Mouse (Mus musculus): ENCODE results near the gene Uxs1. TPM values are rescaled to one million over a fixed set of nuclear protein-coding genes. Genes with fewer than 3 reads are reported as not detected.

Gene Uxs1
- polyA plus RNA-seq, 1 experiment, result not detected

DNA sequence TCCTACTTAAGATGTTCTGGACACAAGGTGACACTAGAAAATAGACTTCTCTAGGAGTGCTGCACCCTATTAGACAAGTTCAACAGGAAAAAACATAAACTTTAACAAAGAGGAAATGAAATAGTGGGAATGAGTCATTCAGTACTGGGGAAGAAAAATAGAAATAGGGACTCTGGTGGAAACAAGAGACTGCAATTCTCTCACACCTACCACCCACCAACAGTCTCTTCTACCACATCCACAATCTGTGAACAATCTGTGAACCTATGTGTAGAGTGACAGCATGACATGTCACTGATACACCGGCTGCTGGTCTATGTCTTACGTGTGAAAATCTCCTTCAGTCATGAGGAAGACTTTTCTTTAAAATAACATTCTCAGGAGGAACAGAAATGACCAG, 15.8 kb upstream of the Uxs1 start:
- H3K27ac ChIP-seq (ENCODE audit: insufficient read depth, low read depth, low read length), result 0 out of 2 replicates have a peak overlapping the region, but pooled peaks have one; percentile 21
- H3K4me1 ChIP-seq (ENCODE audit: control insufficient read depth, insufficient read depth, low read length), result no peaks in the 10 kb centered on the region
- TF ChIP-seq POLR2A (IDR thresholded peaks at IDR 0.05; ENCODE audit: insufficient read depth, low read depth, low read length) (no peak), CTCF (IDR thresholded peaks at IDR 0.05; ENCODE audit: insufficient read depth, low read depth, low read length) (no peak)
- 81% methylated on average over 2 of the region's 2 CpGs for WGBS
- H3K4me3 ChIP-seq (ENCODE audit: insufficient read depth, low read depth, low read length), result no peak overlapping the region

DNA sequence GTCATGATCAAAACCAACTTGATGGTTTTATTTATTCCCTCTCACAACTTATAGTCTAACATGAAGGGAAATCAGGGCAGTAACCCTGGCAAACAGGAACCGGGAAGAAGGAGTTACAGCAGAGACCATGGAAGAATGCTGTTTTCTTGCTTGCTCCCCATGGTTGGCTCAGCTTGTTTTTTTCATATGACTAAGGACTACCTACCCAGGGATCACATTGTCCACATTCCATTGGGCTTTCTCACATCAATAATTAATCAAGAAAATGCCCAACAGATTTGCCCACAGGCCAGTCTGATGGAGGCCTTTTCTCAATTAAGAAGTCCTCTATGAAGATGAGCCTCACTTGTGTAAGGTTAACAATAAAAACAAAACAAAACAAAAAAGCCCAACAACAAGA, 9.6 kb upstream of the Uxs1 start:
- TF ChIP-seq POLR2A (IDR thresholded peaks at IDR 0.05; ENCODE audit: insufficient read depth, low read depth, low read length) (no peak), CTCF (IDR thresholded peaks at IDR 0.05; ENCODE audit: insufficient read depth, low read depth, low read length) (no peak)
- no peak overlapping the region for H3K27ac ChIP-seq (ENCODE audit: insufficient read depth, low read depth, low read length)
- WGBS, result 97% methylated on average over 1 of the region's 1 CpGs
- no peak overlapping the region for H3K4me3 ChIP-seq (ENCODE audit: insufficient read depth, low read depth, low read length)
- H3K4me1 ChIP-seq (ENCODE audit: control insufficient read depth, insufficient read depth, low read length), result no peaks in the 10 kb centered on the region

DNA sequence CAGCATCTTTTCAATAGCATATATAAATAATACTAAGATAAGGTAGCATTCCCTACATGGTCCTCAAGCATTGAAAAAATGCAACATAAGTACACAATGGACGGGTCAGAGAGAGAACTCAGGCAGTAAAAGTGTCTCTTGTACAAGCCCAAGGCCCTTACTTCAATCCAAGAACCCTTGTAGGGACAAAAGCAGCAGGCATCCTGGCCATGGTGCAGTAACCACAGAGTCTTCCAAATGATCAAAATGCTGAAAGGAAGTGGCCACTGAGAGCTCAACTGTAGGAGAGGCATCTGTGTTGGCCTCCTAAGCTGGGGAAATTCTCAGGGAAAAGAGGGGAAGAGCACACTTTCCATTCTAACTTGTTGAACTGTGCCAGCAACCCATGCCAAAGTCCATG, 2.5 kb upstream of the Uxs1 start:
- H3K27ac ChIP-seq (ENCODE audit: insufficient read depth, low read depth, low read length), result no peak overlapping the region
- no peaks in the 10 kb centered on the region for H3K4me1 ChIP-seq (ENCODE audit: control insufficient read depth, insufficient read depth, low read length)
- TF ChIP-seq POLR2A (IDR thresholded peaks at IDR 0.05; ENCODE audit: insufficient read depth, low read depth, low read length), result no peak
- H3K4me3 ChIP-seq (ENCODE audit: insufficient read depth, low read depth, low read length), result no peak overlapping the region
- WGBS, result 77% methylated on average over 1 of the region's 1 CpGs

DNA sequence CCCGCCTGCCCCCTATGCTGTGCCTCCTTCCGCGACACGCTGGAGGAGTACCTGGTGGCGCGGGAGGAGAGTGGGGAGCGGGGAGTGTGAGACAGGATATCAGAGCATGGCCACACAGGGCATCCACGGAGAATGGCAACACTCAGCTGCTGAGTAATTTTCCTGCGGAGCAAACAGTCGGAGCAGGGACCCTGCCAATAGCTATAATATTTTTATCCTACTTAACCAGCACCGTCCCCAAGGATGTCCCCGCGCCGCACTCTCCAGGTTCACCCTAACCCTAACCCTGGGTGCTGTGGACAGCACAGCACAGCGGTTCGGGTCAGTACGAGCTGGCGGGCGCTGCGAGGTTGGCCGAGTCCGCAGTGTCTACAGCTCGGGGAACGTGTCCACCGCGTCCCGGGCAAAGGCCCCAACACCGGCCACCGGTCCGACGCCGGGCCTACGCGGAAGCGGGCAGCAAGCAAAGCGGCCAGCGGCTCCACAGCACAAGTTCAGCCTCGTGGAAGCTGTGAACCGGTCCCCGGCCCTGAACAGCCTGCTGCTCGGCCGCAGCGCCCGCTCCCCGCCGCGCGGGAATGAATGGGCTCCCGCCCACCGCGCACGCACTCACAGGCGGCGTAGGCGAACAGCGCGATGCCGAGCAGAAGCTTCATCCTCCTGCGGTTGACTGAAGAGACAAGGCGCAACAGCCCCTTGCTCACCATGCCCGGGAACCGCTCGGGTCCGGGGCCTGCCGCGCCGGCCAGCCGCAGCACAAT, 418 bp downstream of the Uxs1 start:
- 0 out of 2 replicates have a peak, but pooled peaks have one; percentile 65 for TF ChIP-seq POLR2A (IDR thresholded peaks at IDR 0.05; ENCODE audit: insufficient read depth, low read depth, low read length)
- no peak for TF ChIP-seq CTCF (IDR thresholded peaks at IDR 0.05; ENCODE audit: insufficient read depth, low read depth, low read length)
- under 1% methylated on average over 68 of the region's 68 CpGs for WGBS
- H3K4me1 ChIP-seq (ENCODE audit: control insufficient read depth, insufficient read depth, low read length), result peaks cover 3% of the 10 kb centered on the region; the same call in 1 of the 2 replicates
- peak overlapping the region; percentile 80 for H3K4me3 ChIP-seq (ENCODE audit: insufficient read depth, low read depth, low read length)
- peak overlapping the region; percentile 54 for H3K27ac ChIP-seq (ENCODE audit: insufficient read depth, low read depth, low read length)

DNA sequence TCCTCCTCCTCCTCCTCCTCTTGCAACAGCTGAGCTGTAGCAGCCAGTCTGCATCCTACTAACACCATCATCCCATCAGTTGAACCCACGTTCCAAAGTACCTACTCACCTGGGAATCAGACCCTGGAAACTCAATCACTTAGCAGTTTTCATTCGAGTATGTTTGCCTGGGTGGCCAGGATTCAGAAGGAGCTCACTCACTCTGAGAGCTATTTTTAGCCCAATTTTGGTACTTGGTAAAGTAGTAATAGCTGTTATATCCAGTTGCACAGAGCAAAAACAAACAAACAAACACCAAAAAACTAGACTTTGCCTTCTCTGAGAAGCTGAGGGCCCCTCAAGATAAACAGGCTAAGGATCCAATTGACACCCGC, 985 bp downstream of the Uxs1 start:
- TF ChIP-seq CTCF (IDR thresholded peaks at IDR 0.05; ENCODE audit: insufficient read depth, low read depth, low read length), result no peak
- no peak for TF ChIP-seq POLR2A (IDR thresholded peaks at IDR 0.05; ENCODE audit: insufficient read depth, low read depth, low read length)
- 0% methylated on average over 3 of the region's 3 CpGs for WGBS
- H3K27ac ChIP-seq (ENCODE audit: insufficient read depth, low read depth, low read length), result peak overlapping the region; percentile 54

DNA sequence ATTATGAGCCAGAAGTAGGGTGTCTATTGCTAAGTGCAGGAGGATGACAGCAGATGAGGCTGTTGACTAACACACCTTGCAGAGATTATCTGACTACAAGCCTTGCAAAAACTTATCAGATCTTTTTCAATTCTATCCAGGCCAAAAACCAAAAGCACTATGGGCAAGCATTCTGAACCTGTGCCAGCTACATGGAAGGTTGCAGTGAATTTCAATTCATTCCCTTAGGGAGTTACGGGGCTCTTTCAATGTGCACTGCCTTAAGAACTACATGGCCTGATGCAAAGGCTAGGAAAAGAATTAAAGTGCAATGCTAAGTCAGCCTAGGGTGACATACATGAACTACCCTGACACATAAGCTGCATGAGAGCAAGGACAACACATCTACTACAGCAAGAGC, 4.2 kb downstream of the Uxs1 start:
- WGBS, result 73% methylated on average over 1 of the region's 1 CpGs

More for the DNA sequence above, 985 bp downstream of the Uxs1 start:
- Histone ChIP-seq H3K4me1 (ENCODE audit: control insufficient read depth, insufficient read depth, low read length) (peaks cover 3% of the 10 kb centered on the region; the same call in 1 of the 2 replicates), H3K4me3 (ENCODE audit: insufficient read depth, low read depth, low read length) (peak overlapping the region; percentile 80)

DNA sequence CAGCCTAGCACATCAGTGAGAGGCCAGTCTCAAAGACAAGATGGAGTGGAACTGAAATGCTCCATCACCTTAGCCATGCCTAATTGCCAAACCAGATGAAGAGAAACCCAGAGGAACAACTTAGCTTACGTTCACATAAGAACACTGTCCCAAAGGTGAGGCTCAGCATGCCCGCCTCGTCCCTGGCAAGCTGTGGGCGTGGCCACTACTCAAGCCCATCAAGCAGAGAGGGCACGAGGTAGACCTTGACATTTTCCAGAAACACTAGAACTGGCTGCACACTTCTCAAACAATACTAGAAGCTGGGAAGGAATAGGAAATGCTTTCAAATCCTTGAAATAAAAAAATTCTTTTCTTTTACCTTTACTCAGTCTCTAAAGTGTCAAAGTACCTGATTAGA, 5.0 kb downstream of the Uxs1 start:
- 84% methylated on average over 5 of the region's 5 CpGs for WGBS
- Histone ChIP-seq H3K4me1 (ENCODE audit: control insufficient read depth, insufficient read depth, low read length) (peaks cover 3% of the 10 kb centered on the region; the same call in 1 of the 2 replicates), H3K27ac (ENCODE audit: insufficient read depth, low read depth, low read length) (no peak overlapping the region)

More for the DNA sequence above, 4.2 kb downstream of the Uxs1 start:
- Histone ChIP-seq H3K4me3 (ENCODE audit: insufficient read depth, low read depth, low read length) (no peak overlapping the region), H3K27ac (ENCODE audit: insufficient read depth, low read depth, low read length) (no peak overlapping the region), H3K4me1 (ENCODE audit: control insufficient read depth, insufficient read depth, low read length) (peaks cover 3% of the 10 kb centered on the region; the same call in 1 of the 2 replicates)
- no peak for TF ChIP-seq POLR2A (IDR thresholded peaks at IDR 0.05; ENCODE audit: insufficient read depth, low read depth, low read length)
- TF ChIP-seq CTCF (IDR thresholded peaks at IDR 0.05; ENCODE audit: insufficient read depth, low read depth, low read length), result no peak

DNA sequence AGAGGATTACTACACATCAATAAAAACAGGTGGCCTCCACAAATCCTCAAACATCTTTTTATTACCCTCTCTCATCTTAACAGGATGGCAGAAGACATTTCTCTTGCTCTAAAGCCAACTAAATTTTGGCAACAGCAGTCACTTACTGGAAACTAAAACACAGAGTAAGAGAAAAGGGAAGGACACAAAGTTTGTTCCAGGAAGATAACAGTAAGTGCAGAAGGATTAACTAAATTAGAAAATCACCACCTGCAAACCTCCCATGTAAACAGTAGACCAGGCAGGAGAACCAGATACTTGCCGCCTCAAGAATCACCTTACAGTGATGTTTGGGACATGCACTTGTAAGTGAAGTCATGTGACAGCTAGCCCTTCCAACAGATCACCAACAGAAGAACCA, 5.8 kb downstream of the Uxs1 start:
- WGBS, result 92% methylated on average over 1 of the region's 1 CpGs
- Histone ChIP-seq H3K4me1 (ENCODE audit: control insufficient read depth, insufficient read depth, low read length) (peaks cover 3% of the 10 kb centered on the region; the same call in 1 of the 2 replicates), H3K4me3 (ENCODE audit: insufficient read depth, low read depth, low read length) (no peak overlapping the region), H3K27ac (ENCODE audit: insufficient read depth, low read depth, low read length) (no peak overlapping the region)
- TF ChIP-seq POLR2A (IDR thresholded peaks at IDR 0.05; ENCODE audit: insufficient read depth, low read depth, low read length) (no peak), CTCF (IDR thresholded peaks at IDR 0.05; ENCODE audit: insufficient read depth, low read depth, low read length) (no peak)

More for the DNA sequence above, 5.0 kb downstream of the Uxs1 start:
- no peak overlapping the region for H3K4me3 ChIP-seq (ENCODE audit: insufficient read depth, low read depth, low read length)
- TF ChIP-seq CTCF (IDR thresholded peaks at IDR 0.05; ENCODE audit: insufficient read depth, low read depth, low read length), result no peak
- TF ChIP-seq POLR2A (IDR thresholded peaks at IDR 0.05; ENCODE audit: insufficient read depth, low read depth, low read length), result no peak

DNA sequence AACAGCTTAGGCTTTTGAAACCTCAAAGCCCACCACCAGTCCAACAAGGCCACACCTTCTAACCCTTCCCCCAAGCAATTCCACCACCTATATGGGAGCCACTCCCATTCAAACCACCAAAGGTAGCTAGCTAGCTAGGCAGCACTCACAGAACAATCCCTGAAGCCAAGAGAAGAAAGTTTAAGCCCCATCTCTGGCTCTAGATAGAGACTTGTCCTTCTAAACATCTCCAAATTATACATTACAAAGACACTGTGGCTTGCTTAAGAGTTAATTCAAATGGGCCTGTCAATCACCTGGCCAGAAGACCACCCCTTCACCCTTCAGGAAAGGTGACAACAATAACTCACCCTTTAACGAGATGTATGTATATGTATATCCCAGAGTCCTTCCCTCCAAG, 7.0 kb downstream of the Uxs1 start:
- H3K4me1 ChIP-seq (ENCODE audit: control insufficient read depth, insufficient read depth, low read length), result peaks cover 3% of the 10 kb centered on the region; the same call in 1 of the 2 replicates
- H3K27ac ChIP-seq (ENCODE audit: insufficient read depth, low read depth, low read length), result no peak overlapping the region
- 64% methylated on average over 1 of the region's 1 CpGs for WGBS
- TF ChIP-seq POLR2A (IDR thresholded peaks at IDR 0.05; ENCODE audit: insufficient read depth, low read depth, low read length), result no peak
- no peak for TF ChIP-seq CTCF (IDR thresholded peaks at IDR 0.05; ENCODE audit: insufficient read depth, low read depth, low read length)
- no peak overlapping the region for H3K4me3 ChIP-seq (ENCODE audit: insufficient read depth, low read depth, low read length)

Data from olfactory bulb, adult 2 months (tissue).